Mouse (Mus musculus) adrenal gland, postnatal 25 days (tissue): ENCODE results near the gene Psg21. TPM values are rescaled to one million over a fixed set of nuclear protein-coding genes. Genes with fewer than 3 reads are reported as not detected.
A peak's percentile ranks its signal among the peaks of the same experiment; 100 is the strongest.
"Not testable (repeated sequence)": the region's sequence is repeated elsewhere in the genome, so short reads cannot be mapped to it uniquely, and the experiment has no call there.

ENCODE experiments used
- DNase-seq: peaks from one replicate; pipeline ENCODE4 v3.0.0; 2021; ENCODE audit warnings: mixed read lengths
- long read RNA-seq: library from polyadenylated mRNA; stranded (forward); transcript quantifications from one replicate; pipeline ENCODE4 v2.0.0, GENCODE M21; 2021
- total RNA-seq: library from RNA; stranded (reverse); gene quantifications from 2 replicates; pipeline ENCODE4 v1.2.3, GENCODE M21; 2021

Psg21 gene
- not detected in 2 replicates for total RNA-seq
- long read RNA-seq = 0 reads

GRCm38 (mm10) chr7:18656625-18657024, at the start of gene Psg21:
Gene Psg21 (minus strand): TSS chr7:18656725.
- not testable (repeated sequence) for DNase-seq

- no peak for DNase-seq
Measured at GRCm38 (mm10) chr7:18686085-18686484, 29.6 kb upstream of the Psg21 start, which contains the start of gene Psg20. Gene Psg20 (minus strand): TSS chr7:18686185.

GRCm38 (mm10) chr7:18685586-18685985, 29.1 kb upstream of the Psg21 start:
- no peak for DNase-seq

- DNase-seq = peak; percentile 8
Measured at GRCm38 (mm10) chr7:18679772-18680171, 23.2 kb upstream of the Psg21 start.

- not testable (repeated sequence) for DNase-seq
Measured at GRCm38 (mm10) chr7:18626921-18627320, 29.6 kb downstream of the Psg21 start.

GRCm38 (mm10) chr7:18616401-18616800, 40.1 kb downstream of the Psg21 start, which contains the start of gene Psg23:
Gene Psg23 (minus strand): TSS chr7:18616501.
- not testable (repeated sequence) for DNase-seq

Other genes with a start within 250 kb of the Psg21 start
- not detected in 2 replicates for gene Psg28, start 224.7 kb downstream of the Psg21 start, total RNA-seq
- not detected in 2 replicates for gene Psg26, start 172.5 kb downstream of the Psg21 start, total RNA-seq
- not detected in 2 replicates for gene Psg25, start 124.5 kb downstream of the Psg21 start, total RNA-seq
- gene Psg27, start 89.4 kb downstream of the Psg21 start, total RNA-seq = not detected in 2 replicates
- gene Psg23, start 40.2 kb downstream of the Psg21 start, total RNA-seq = not detected in 2 replicates
- not detected in 2 replicates for gene Psg20, start 29.5 kb upstream of the Psg21 start, total RNA-seq
- gene Psg22, start 61.4 kb upstream of the Psg21 start, total RNA-seq = not detected in 2 replicates
- gene Psg19, start 141.8 kb upstream of the Psg21 start, total RNA-seq = not detected in 2 replicates
- not detected in 2 replicates for gene Psg17, start 164.9 kb upstream of the Psg21 start, total RNA-seq
- gene Mill2, start 183.2 kb upstream of the Psg21 start, total RNA-seq = 5.3 and 7.8 TPM in 2 replicates
- gene Pglyrp1, start 214.6 kb upstream of the Psg21 start, total RNA-seq = 1.9 and 2.0 TPM in 2 replicates